Comparison of ENCODE assay signal across 21 mouse cellular contexts in the genomic region with DNA sequence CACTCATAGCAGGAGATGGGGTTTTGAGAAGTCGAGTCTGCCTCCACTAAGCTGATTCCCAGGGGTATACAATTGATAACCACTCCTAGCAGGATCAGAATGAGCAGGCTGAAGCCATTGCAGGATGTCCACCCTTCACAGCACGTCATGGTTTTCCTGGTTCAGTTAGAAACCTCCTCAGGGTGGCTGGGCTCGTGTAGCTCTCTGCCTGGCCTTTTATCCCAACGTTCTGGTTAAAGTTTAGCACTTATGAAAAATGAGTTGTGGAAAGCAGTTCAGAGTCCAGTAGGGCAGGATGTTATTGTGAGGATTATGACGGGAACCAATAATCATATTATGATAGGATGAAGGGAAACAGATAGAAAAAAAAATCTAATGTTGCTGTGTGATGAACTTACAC. TPM values are rescaled to one million over a fixed set of nuclear protein-coding genes. Genes with fewer than 3 reads are reported as not detected.
"Had no signal": no experiment of that assay in that cellular context is flagged by ENCODE, and none has a peak within 500 bp of the region (broad histone marks: within the 10 kb centered on the region; RNA-seq: fewer than 3 reads in every experiment).

A gene (minus strand): TSS at position 193 of the 400 bp plus-strand sequence.

- H3K27me3 ChIP-seq: liver, embryonic 13.5 days had no signal

- H3K4me1 ChIP-seq: liver, embryonic 13.5 days had no signal

- DNase-seq: kidney, postnatal 14 days; layer of hippocampus, postnatal 36 days; liver, embryonic 13.5 days; lung, adult 2 months; lung, postnatal 14 days; lung, postnatal 4 days; midbrain, embryonic 14.5 days; retina, postnatal 1 day; thymus, adult 2 months; thymus, postnatal 14 days; thymus, postnatal 4 days had no signal

- H3K9me3 ChIP-seq: liver, embryonic 13.5 days had no signal

- H3K4me3 ChIP-seq: left cerebral cortex, adult 2 months; liver, embryonic 13.5 days had no signal

- H3K9ac ChIP-seq: liver, embryonic 13.5 days had no signal

- H3K36me3 ChIP-seq: liver, embryonic 13.5 days had no signal

- ATAC-seq: hindbrain, postnatal 0 days; inflammation-experienced regulatory T-cells, adult 6 months had no signal

- H3K4me2 ChIP-seq: liver, embryonic 13.5 days; midbrain, embryonic 11.5 days had no signal

- H3K27ac ChIP-seq: hindbrain, postnatal 0 days; left cerebral cortex, adult 2 months; liver, embryonic 13.5 days had no signal

RNA-seq across cellular contexts. Expression of the gene that starts here (rescaled TPM):
- polyA plus RNA-seq: hindbrain, postnatal 0 days; limb, embryonic 11.5 days; limb, embryonic 14.5 days; liver, adult 2 months; liver, embryonic 13.5 days; lung, adult 2 months; lung, embryonic 16.5 days; midbrain, postnatal 0 days; neural tube, embryonic 14.5 days had no signal
